Mouse (Mus musculus) fat pad, adult 2 months (tissue): ENCODE results near the gene Rnf181.

Source experiments
- DNase-seq: peaks from one replicate; pipeline ENCODE4 v3.0.0-alpha.2; 2011; ENCODE audit warnings: low read depth, low spot score; ENCODE audit errors: extremely low read depth

Gene Rnf181

GRCm38 (mm10) chr6:72366844-72367443, at the start of gene Rnf181:
Gene Rnf181 (minus strand): TSS chr6:72366956.
- DNase-seq, result no peak

- peak; percentile 95 for DNase-seq
Observed at GRCm38 (mm10) chr6:72415964-72416772, 49.4 kb upstream of the Rnf181 start.

GRCm38 (mm10) chr6:72415181-72415580, 48.4 kb upstream of the Rnf181 start:
- no peak for DNase-seq

- DNase-seq, result no peak
Observed at GRCm38 (mm10) chr6:72414076-72414756, 47.5 kb upstream of the Rnf181 start, which contains the start of gene Ggcx. Gene Ggcx (plus strand): TSS chr6:72414308.

- no peak for DNase-seq
Observed at GRCm38 (mm10) chr6:72410518-72410917, 43.8 kb upstream of the Rnf181 start.

GRCm38 (mm10) chr6:72410003-72410402, 43.2 kb upstream of the Rnf181 start:
- no peak for DNase-seq

- DNase-seq, result no peak
Observed at GRCm38 (mm10) chr6:72409567-72409966, 42.8 kb upstream of the Rnf181 start.

GRCm38 (mm10) chr6:72407119-72407518, 40.4 kb upstream of the Rnf181 start:
- DNase-seq, result no peak

- no peak for DNase-seq
Observed at GRCm38 (mm10) chr6:72405356-72405755, 38.6 kb upstream of the Rnf181 start.

- no peak for DNase-seq
Observed at GRCm38 (mm10) chr6:72401875-72402274, 35.1 kb upstream of the Rnf181 start.

- DNase-seq, result no peak
Observed at GRCm38 (mm10) chr6:72399967-72400366, 33.2 kb upstream of the Rnf181 start.

GRCm38 (mm10) chr6:72396837-72397251, 30.1 kb upstream of the Rnf181 start:
- no peak for DNase-seq

- DNase-seq, result no peak
Observed at GRCm38 (mm10) chr6:72392341-72392740, 25.6 kb upstream of the Rnf181 start.

GRCm38 (mm10) chr6:72390795-72391521, 24.2 kb upstream of the Rnf181 start:
- DNase-seq, result no peak

GRCm38 (mm10) chr6:72389941-72390771, 23.4 kb upstream of the Rnf181 start, which contains the start of gene Vamp8:
Gene Vamp8 (minus strand): TSS chr6:72390703.
- DNase-seq, result no peak

- no peak for DNase-seq
Observed at GRCm38 (mm10) chr6:72389471-72389940, 22.8 kb upstream of the Rnf181 start.

GRCm38 (mm10) chr6:72388791-72389329, 22.1 kb upstream of the Rnf181 start:
- no peak for DNase-seq

- no peak for DNase-seq
Observed at GRCm38 (mm10) chr6:72388266-72388665, 21.5 kb upstream of the Rnf181 start.

- no peak for DNase-seq
Observed at GRCm38 (mm10) chr6:72387816-72388215, 21.1 kb upstream of the Rnf181 start.

- DNase-seq, result no peak
Observed at GRCm38 (mm10) chr6:72386561-72386960, 19.8 kb upstream of the Rnf181 start.
